Mouse (Mus musculus): ENCODE data around the gene Mcts2. TPM values are rescaled to one million over a fixed set of nuclear protein-coding genes. Genes with fewer than 3 reads are reported as not detected.

Gene Mcts2
- polyA plus RNA-seq, 1 experiment from 2014 or later: 43.4 TPM

GRCm38 (mm10) chr2:152696476-152697164, 9.8 kb downstream of the Mcts2 start:
- Histone ChIP-seq H3K36me3 (ENCODE audit: control insufficient read depth, insufficient read depth, low read length) (peaks cover 22% of the 10 kb centered on the region), H3K27ac (ENCODE audit: low read depth, low read length) (peak overlapping the region; percentile 8; the same call in 1 of the 2 replicates), H3K4me2 (no peak overlapping the region), H3K4me3 (ENCODE audit: low read depth, low read length) (no peak overlapping the region), H3K9ac (ENCODE audit: low read length) (peak overlapping the region; percentile 52), H3K9me3 (ENCODE audit: control insufficient read depth, low read length) (no peaks in the 10 kb centered on the region), H3K4me1 (ENCODE audit: control insufficient read depth, insufficient read depth, low read length) (no peaks in the 10 kb centered on the region), H3K27me3 (ENCODE audit: control insufficient read depth, insufficient read depth, low read length) (no peaks in the 10 kb centered on the region)
- 47% methylated on average over 20 of the region's 20 CpGs for WGBS
- ATAC-seq (ENCODE audit: low FRiP score) (peak; percentile 69), DNase-seq (ENCODE audit: low spot score, missing footprints) (peak; percentile 99)

- Histone ChIP-seq H3K27ac (ENCODE audit: low read depth, low read length) (no peak overlapping the region), H3K4me2 (no peak overlapping the region), H3K9ac (ENCODE audit: low read length) (no peak overlapping the region), H3K36me3 (ENCODE audit: control insufficient read depth, insufficient read depth, low read length) (peaks cover 38% of the 10 kb centered on the region), H3K27me3 (ENCODE audit: control insufficient read depth, insufficient read depth, low read length) (no peaks in the 10 kb centered on the region), H3K4me3 (ENCODE audit: low read depth, low read length) (no peak overlapping the region), H3K9me3 (ENCODE audit: control insufficient read depth, low read length) (no peaks in the 10 kb centered on the region), H3K4me1 (ENCODE audit: control insufficient read depth, insufficient read depth, low read length) (no peaks in the 10 kb centered on the region)
- 91% methylated on average over 10 of the region's 10 CpGs for WGBS
- DNase-seq (ENCODE audit: low spot score, missing footprints) (no peak), ATAC-seq (ENCODE audit: low FRiP score) (no peak)
Measured at GRCm38 (mm10) chr2:152700138-152700537, 13.3 kb downstream of the Mcts2 start.

GRCm38 (mm10) chr2:152700725-152701124, 13.9 kb downstream of the Mcts2 start:
- Histone ChIP-seq H3K4me1 (ENCODE audit: control insufficient read depth, insufficient read depth, low read length) (no peaks in the 10 kb centered on the region), H3K4me3 (ENCODE audit: low read depth, low read length) (no peak overlapping the region), H3K27ac (ENCODE audit: low read depth, low read length) (no peak overlapping the region), H3K4me2 (no peak overlapping the region), H3K36me3 (ENCODE audit: control insufficient read depth, insufficient read depth, low read length) (peaks cover 39% of the 10 kb centered on the region), H3K9me3 (ENCODE audit: control insufficient read depth, low read length) (no peaks in the 10 kb centered on the region), H3K27me3 (ENCODE audit: control insufficient read depth, insufficient read depth, low read length) (no peaks in the 10 kb centered on the region), H3K9ac (ENCODE audit: low read length) (no peak overlapping the region)
- ATAC-seq (ENCODE audit: low FRiP score): no peak
- DNase-seq (ENCODE audit: low spot score, missing footprints): no peak
- 86% methylated on average over 8 of the region's 8 CpGs for WGBS

- no peak overlapping the region for H3K9ac ChIP-seq (ENCODE audit: low read length)
- no peak overlapping the region for H3K4me2 ChIP-seq
- H3K27ac ChIP-seq (ENCODE audit: low read depth, low read length): no peak overlapping the region
- H3K36me3 ChIP-seq (ENCODE audit: control insufficient read depth, insufficient read depth, low read length): peaks cover 35% of the 10 kb centered on the region
- WGBS: 93% methylated on average over 21 of the region's 21 CpGs
- ATAC-seq (ENCODE audit: low FRiP score) (no peak), DNase-seq (ENCODE audit: low spot score, missing footprints) (no peak)
- H3K4me1 ChIP-seq (ENCODE audit: control insufficient read depth, insufficient read depth, low read length): peaks cover 12% of the 10 kb centered on the region
- no peaks in the 10 kb centered on the region for H3K27me3 ChIP-seq (ENCODE audit: control insufficient read depth, insufficient read depth, low read length)
- no peaks in the 10 kb centered on the region for H3K9me3 ChIP-seq (ENCODE audit: control insufficient read depth, low read length)
- no peak overlapping the region for H3K4me3 ChIP-seq (ENCODE audit: low read depth, low read length)
Measured at GRCm38 (mm10) chr2:152703596-152704255, 16.9 kb downstream of the Mcts2 start.

- WGBS: 85% methylated on average over 5 of the region's 5 CpGs
- DNase-seq (ENCODE audit: low spot score, missing footprints) (no peak), ATAC-seq (ENCODE audit: low FRiP score) (no peak)
- Histone ChIP-seq H3K4me3 (ENCODE audit: low read depth, low read length) (no peak overlapping the region), H3K9me3 (ENCODE audit: control insufficient read depth, low read length) (no peaks in the 10 kb centered on the region), H3K36me3 (ENCODE audit: control insufficient read depth, insufficient read depth, low read length) (peaks cover 35% of the 10 kb centered on the region), H3K4me1 (ENCODE audit: control insufficient read depth, insufficient read depth, low read length) (peaks cover 12% of the 10 kb centered on the region), H3K27me3 (ENCODE audit: control insufficient read depth, insufficient read depth, low read length) (no peaks in the 10 kb centered on the region), H3K9ac (ENCODE audit: low read length) (no peak overlapping the region), H3K4me2 (no peak overlapping the region), H3K27ac (ENCODE audit: low read depth, low read length) (no peak overlapping the region)
Measured at GRCm38 (mm10) chr2:152704256-152704605, 17.4 kb downstream of the Mcts2 start.

GRCm38 (mm10) chr2:152704811-152705370, 18.1 kb downstream of the Mcts2 start:
- WGBS: 90% methylated on average over 14 of the region's 14 CpGs
- no peaks in the 10 kb centered on the region for H3K9me3 ChIP-seq (ENCODE audit: control insufficient read depth, low read length)
- H3K27me3 ChIP-seq (ENCODE audit: control insufficient read depth, insufficient read depth, low read length): no peaks in the 10 kb centered on the region
- H3K4me1 ChIP-seq (ENCODE audit: control insufficient read depth, insufficient read depth, low read length): peaks cover 12% of the 10 kb centered on the region
- peaks cover 34% of the 10 kb centered on the region for H3K36me3 ChIP-seq (ENCODE audit: control insufficient read depth, insufficient read depth, low read length)
- ATAC-seq (ENCODE audit: low FRiP score) (no peak), DNase-seq (ENCODE audit: low spot score, missing footprints) (no peak)
- no peak overlapping the region for H3K4me2 ChIP-seq
- no peak overlapping the region for H3K4me3 ChIP-seq (ENCODE audit: low read depth, low read length)
- no peak overlapping the region for H3K9ac ChIP-seq (ENCODE audit: low read length)
- H3K27ac ChIP-seq (ENCODE audit: low read depth, low read length): no peak overlapping the region

GRCm38 (mm10) chr2:152705993-152706571, 19.2 kb downstream of the Mcts2 start:
- ATAC-seq (ENCODE audit: low FRiP score) (0 out of 2 replicates have a peak, but pooled peaks have one; percentile 19), DNase-seq (ENCODE audit: low spot score, missing footprints) (no peak)
- H3K27me3 ChIP-seq (ENCODE audit: control insufficient read depth, insufficient read depth, low read length): no peaks in the 10 kb centered on the region
- no peak overlapping the region for H3K4me3 ChIP-seq (ENCODE audit: low read depth, low read length)
- 0 out of 2 replicates have a peak overlapping the region, but pooled peaks have one; percentile 25 for H3K27ac ChIP-seq (ENCODE audit: low read depth, low read length)
- peak overlapping the region; percentile 24; the same call in 1 of the 2 replicates for H3K9ac ChIP-seq (ENCODE audit: low read length)
- H3K9me3 ChIP-seq (ENCODE audit: control insufficient read depth, low read length): no peaks in the 10 kb centered on the region
- H3K36me3 ChIP-seq (ENCODE audit: control insufficient read depth, insufficient read depth, low read length): peaks cover 22% of the 10 kb centered on the region
- peaks cover 12% of the 10 kb centered on the region for H3K4me1 ChIP-seq (ENCODE audit: control insufficient read depth, insufficient read depth, low read length)
- no peak overlapping the region for H3K4me2 ChIP-seq
- WGBS: 80% methylated on average over 22 of the region's 22 CpGs

GRCm38 (mm10) chr2:152707186-152707585, 20.4 kb downstream of the Mcts2 start:
- H3K9ac ChIP-seq (ENCODE audit: low read length): peak overlapping the region; percentile 76
- peak overlapping the region; percentile 43 for H3K4me3 ChIP-seq (ENCODE audit: low read depth, low read length)
- H3K4me1 ChIP-seq (ENCODE audit: control insufficient read depth, insufficient read depth, low read length): peaks cover 12% of the 10 kb centered on the region
- H3K36me3 ChIP-seq (ENCODE audit: control insufficient read depth, insufficient read depth, low read length): peaks cover 14% of the 10 kb centered on the region
- H3K9me3 ChIP-seq (ENCODE audit: control insufficient read depth, low read length): no peaks in the 10 kb centered on the region
- DNase-seq (ENCODE audit: low spot score, missing footprints): peak; percentile 89
- WGBS: 37% methylated on average over 7 of the region's 7 CpGs
- no peak; the same call in 1 of the 2 replicates for ATAC-seq (ENCODE audit: low FRiP score)
- H3K27ac ChIP-seq (ENCODE audit: low read depth, low read length): peak overlapping the region; percentile 65
- no peaks in the 10 kb centered on the region for H3K27me3 ChIP-seq (ENCODE audit: control insufficient read depth, insufficient read depth, low read length)
- H3K4me2 ChIP-seq: peak overlapping the region; percentile 67

- Histone ChIP-seq H3K4me1 (ENCODE audit: control insufficient read depth, insufficient read depth, low read length) (peaks cover 12% of the 10 kb centered on the region), H3K27ac (ENCODE audit: low read depth, low read length) (peak overlapping the region; percentile 65), H3K9me3 (ENCODE audit: control insufficient read depth, low read length) (no peaks in the 10 kb centered on the region), H3K4me2 (peak overlapping the region; percentile 67), H3K36me3 (ENCODE audit: control insufficient read depth, insufficient read depth, low read length) (peaks cover 11% of the 10 kb centered on the region), H3K27me3 (ENCODE audit: control insufficient read depth, insufficient read depth, low read length) (no peaks in the 10 kb centered on the region), H3K9ac (ENCODE audit: low read length) (peak overlapping the region; percentile 76), H3K4me3 (ENCODE audit: low read depth, low read length) (peak overlapping the region; percentile 43)
- peak; percentile 96 for DNase-seq (ENCODE audit: low spot score, missing footprints)
- 11% methylated on average over 30 of the region's 31 CpGs for WGBS
- peak; percentile 94 for ATAC-seq (ENCODE audit: low FRiP score)
Measured at GRCm38 (mm10) chr2:152707627-152708026, 20.8 kb downstream of the Mcts2 start.
